ENCODE assay signal across 27 mouse cellular contexts in the genomic region with DNA sequence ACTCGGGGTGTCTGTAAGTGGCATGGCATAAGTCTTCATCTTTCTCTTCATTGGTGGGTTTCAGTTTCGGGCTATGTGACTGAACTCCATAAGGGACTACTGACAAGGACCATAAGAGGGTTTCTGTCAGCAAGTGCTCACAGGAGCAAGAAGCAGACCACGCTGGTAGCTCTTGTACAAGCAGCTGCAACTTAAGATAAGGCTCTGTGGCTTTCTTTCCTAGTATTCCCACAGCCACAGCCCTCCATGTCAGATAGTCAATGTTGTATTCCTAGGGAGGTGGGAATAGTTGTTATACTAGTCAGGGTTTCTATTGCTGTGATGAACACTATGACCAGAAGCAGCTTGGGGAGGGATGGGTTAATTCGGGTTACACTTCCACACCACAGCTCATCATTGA. TPM values are rescaled to one million over a fixed set of nuclear protein-coding genes. Genes with fewer than 3 reads are reported as not detected.
DNase-seq lines count a peak whose midpoint lies in the region; ATAC-seq lines count a peak whose summit lies in the region.
"Had no signal": no experiment of that assay in that cellular context is flagged by ENCODE, and none has a peak within 500 bp of the region (broad histone marks: within the 10 kb centered on the region; RNA-seq: fewer than 3 reads in every experiment).

No protein-coding gene starts in this region.

- DNase-seq in liver, embryonic 13.5 days = peak; percentile 63
- no peak for DNase-seq in ovary, adult 18-20 months (ENCODE audit: low spot score)
- DNase-seq in frontal cortex, adult 2 months (ENCODE audit: extremely low spot score in 1 of 2, low spot score in 1 of 2) = no peak
- DNase-seq in embryo, embryonic 11 days = no peak
- DNase-seq: adrenal gland, postnatal 14 days; cerebellum, adult 18-20 months; cerebellum, postnatal 25 days; gastrocnemius, adult 2 months; kidney, adult 2 months; kidney, postnatal 10 days; lung, embryonic 14.5 days; lung, postnatal 36 days; right cerebral cortex, adult 18-20 months; thymus, postnatal 36 days had no signal

- H3K4me1 ChIP-seq in megakaryocyte, embryonic 14.5 days = peaks cover 88% of the 10 kb centered on the region
- H3K4me1 ChIP-seq in liver, embryonic 13.5 days (replicated peaks) = peaks cover 65% of the 10 kb centered on the region
- H3K4me1 ChIP-seq: midbrain, embryonic 12.5 days; neural tube, embryonic 12.5 days had no signal

- peak overlapping the region; percentile 52 for H3K4me2 ChIP-seq in liver, embryonic 13.5 days
- H3K4me2 ChIP-seq: lung, embryonic 14.5 days; midbrain, embryonic 12.5 days; neural tube, embryonic 12.5 days had no signal

- peak overlapping the region; percentile 88 for H3K27ac ChIP-seq in liver, embryonic 13.5 days
- H3K27ac ChIP-seq: embryonic facial prominence, embryonic 10.5 days; gastrocnemius, adult 2 months; hindbrain, embryonic 10.5 days; hindbrain, postnatal 0 days; midbrain, embryonic 12.5 days; neural tube, embryonic 12.5 days had no signal

- no peak for ATAC-seq in megakaryocyte, adult 5-6 weeks (ENCODE audit: poor library complexity, severe bottlenecking)
- ATAC-seq in erythroblast, adult 5-6 weeks (replicated peaks; ENCODE audit: low FRiP score, poor library complexity, severe bottlenecking) = 0 out of 2 replicates have a peak, but pooled peaks have one; percentile 40
- ATAC-seq in liver, embryonic 13.5 days (ENCODE audit: low read depth) = peak; percentile 91
- ATAC-seq: activated CD4-positive, CD25-positive, alpha-beta regulatory T cell, adult 4 months; forebrain, embryonic 16.5 days; hindbrain, postnatal 0 days had no signal

- H3K36me3 ChIP-seq in megakaryocyte, embryonic 14.5 days (replicated peaks; ENCODE audit: low read length) = peaks cover 95% of the 10 kb centered on the region
- H3K36me3 ChIP-seq in liver, embryonic 13.5 days = peaks cover 48% of the 10 kb centered on the region

- peak overlapping the region; percentile 62 for H3K9ac ChIP-seq in liver, embryonic 13.5 days
- H3K9ac ChIP-seq: lung, embryonic 14.5 days; midbrain, embryonic 12.5 days; neural tube, embryonic 12.5 days had no signal

- peak overlapping the region; percentile 88 for H3K4me3 ChIP-seq in megakaryocyte, embryonic 14.5 days (replicated peaks)
- peak overlapping the region; percentile 28; the same call in 1 of the 2 replicates for H3K4me3 ChIP-seq in liver, embryonic 13.5 days (replicated peaks)
- H3K4me3 ChIP-seq: embryonic facial prominence, embryonic 10.5 days; gastrocnemius, adult 2 months; hindbrain, embryonic 10.5 days; midbrain, embryonic 12.5 days; neural tube, embryonic 12.5 days had no signal

- no peaks in the 10 kb centered on the region for H3K27me3 ChIP-seq in megakaryocyte, embryonic 14.5 days (replicated peaks)
- no peaks in the 10 kb centered on the region for H3K27me3 ChIP-seq in liver, embryonic 13.5 days
- H3K27me3 ChIP-seq: midbrain, embryonic 12.5 days; neural tube, embryonic 12.5 days had no signal

- WGBS in liver, embryonic 13.5 days (ENCODE audit: insufficient replicate concordance) = 22% methylated on average over 4 of the region's 4 CpGs

- H3K9me3 ChIP-seq in megakaryocyte, embryonic 14.5 days = peaks cover 6% of the 10 kb centered on the region
- peaks cover 6% of the 10 kb centered on the region; the same call in 1 of the 2 replicates for H3K9me3 ChIP-seq in liver, embryonic 13.5 days (replicated peaks)
- H3K9me3 ChIP-seq: embryonic facial prominence, embryonic 10.5 days; midbrain, embryonic 12.5 days had no signal

RNA-seq across cellular contexts. Expression of gene Gm6583, which starts 3.7 kb away (rescaled TPM):
- polyA plus RNA-seq in megakaryocyte, embryonic 14.5 days (2012; ENCODE audit: insufficient read depth, low replicate concordance) = 1.0 and 1.4 TPM in 2 replicates
- total RNA-seq in megakaryocyte, adult 5-6 weeks (2015) = 0.23 TPM in 1 of 2 replicates, not detected in the other
- total RNA-seq in megakaryocyte, adult 5-6 weeks (2017) = 0.73 and 1.2 TPM in 2 replicates
- not detected in 2 replicates for total RNA-seq in erythroblast, adult 5-6 weeks (2015; ENCODE audit: low replicate concordance)
- total RNA-seq in erythroblast, adult 5-6 weeks (2017; ENCODE audit: low replicate concordance) = not detected in 2 replicates
- 0.08 and 0.38 TPM in 2 replicates for polyA plus RNA-seq in liver, embryonic 13.5 days (2015; fragmentation: Nextera tagmentation; extraction: Ambion mirVana)
- 0.04 TPM in 1 of 2 replicates, not detected in the other for polyA plus RNA-seq in frontal cortex, adult 2 months (2012; rRNA removed)
- total RNA-seq: adrenal gland, postnatal 14 days; gastrocnemius, adult 2 months; granulocyte monocyte progenitor cell, adult 5-6 weeks; hindbrain, postnatal 0 days; layer of hippocampus, adult 18-20 months had no signal
- polyA plus RNA-seq: activated CD4-positive, CD25-positive, alpha-beta regulatory T cell, adult 4 months; brain, embryonic 14.5 days; kidney, adult 2 months had no signal

RNA-seq across cellular contexts. Expression of gene Hps4, which starts 16.6 kb away (rescaled TPM):
- 214 and 827 TPM in 2 replicates for polyA plus RNA-seq in megakaryocyte, embryonic 14.5 days (2012; ENCODE audit: insufficient read depth, low replicate concordance)
- total RNA-seq in megakaryocyte, adult 5-6 weeks (2015) = 14.7 and 18.8 TPM in 2 replicates
- total RNA-seq in megakaryocyte, adult 5-6 weeks (2017) = 13.4 and 14.9 TPM in 2 replicates
- total RNA-seq in erythroblast, adult 5-6 weeks (2015; ENCODE audit: low replicate concordance) = 3.5 TPM in 1 of 2 replicates, not detected in the other
- 1.5 and 5.0 TPM in 2 replicates for total RNA-seq in erythroblast, adult 5-6 weeks (2017; ENCODE audit: low replicate concordance)
- polyA plus RNA-seq in liver, embryonic 13.5 days (2015; fragmentation: Nextera tagmentation; extraction: Ambion mirVana) = 12.1 and 13.4 TPM in 2 replicates
- polyA plus RNA-seq in frontal cortex, adult 2 months (2012; rRNA removed) = 41.4 and 42.5 TPM in 2 replicates

RNA-seq across cellular contexts. Expression of gene Srrd, which starts 16.7 kb away (rescaled TPM):
- 23.5 and 26.3 TPM in 2 replicates for polyA plus RNA-seq in megakaryocyte, embryonic 14.5 days (2012; ENCODE audit: insufficient read depth, low replicate concordance)
- 31.2 and 35.1 TPM in 2 replicates for total RNA-seq in megakaryocyte, adult 5-6 weeks (2015)
- total RNA-seq in megakaryocyte, adult 5-6 weeks (2017) = 20.7 and 21.7 TPM in 2 replicates
- 7.5 and 8.2 TPM in 2 replicates for total RNA-seq in erythroblast, adult 5-6 weeks (2015; ENCODE audit: low replicate concordance)
- total RNA-seq in erythroblast, adult 5-6 weeks (2017; ENCODE audit: low replicate concordance) = 0.17 and 3.3 TPM in 2 replicates
- 15.8 and 20.2 TPM in 2 replicates for polyA plus RNA-seq in liver, embryonic 13.5 days (2015; fragmentation: Nextera tagmentation; extraction: Ambion mirVana)
- 55.5 and 58.8 TPM in 2 replicates for polyA plus RNA-seq in frontal cortex, adult 2 months (2012; rRNA removed)

RNA-seq across cellular contexts. Expression of gene Tfip11, which starts 33.4 kb away (rescaled TPM):
- 30.3 and 35.0 TPM in 2 replicates for polyA plus RNA-seq in megakaryocyte, embryonic 14.5 days (2012; ENCODE audit: insufficient read depth, low replicate concordance)
- 11.3 and 11.7 TPM in 2 replicates for total RNA-seq in megakaryocyte, adult 5-6 weeks (2015)
- total RNA-seq in megakaryocyte, adult 5-6 weeks (2017) = 11.6 and 14.5 TPM in 2 replicates
- total RNA-seq in erythroblast, adult 5-6 weeks (2015; ENCODE audit: low replicate concordance) = 3.5 and 4.6 TPM in 2 replicates
- 3.9 and 11.2 TPM in 2 replicates for total RNA-seq in erythroblast, adult 5-6 weeks (2017; ENCODE audit: low replicate concordance)
- 14.1 and 15.7 TPM in 2 replicates for polyA plus RNA-seq in liver, embryonic 13.5 days (2015; fragmentation: Nextera tagmentation; extraction: Ambion mirVana)
- polyA plus RNA-seq in frontal cortex, adult 2 months (2012; rRNA removed) = 36.6 and 40.0 TPM in 2 replicates

RNA-seq across cellular contexts. Expression of gene Asphd2, which starts 35.1 kb away (rescaled TPM):
- not detected in 2 replicates for polyA plus RNA-seq in megakaryocyte, embryonic 14.5 days (2012; ENCODE audit: insufficient read depth, low replicate concordance)
- total RNA-seq in megakaryocyte, adult 5-6 weeks (2015) = not detected in 2 replicates
- total RNA-seq in megakaryocyte, adult 5-6 weeks (2017) = not detected in 2 replicates
- total RNA-seq in erythroblast, adult 5-6 weeks (2015; ENCODE audit: low replicate concordance) = not detected in 2 replicates
- not detected in 2 replicates for total RNA-seq in erythroblast, adult 5-6 weeks (2017; ENCODE audit: low replicate concordance)
- 0.30 and 0.46 TPM in 2 replicates for polyA plus RNA-seq in liver, embryonic 13.5 days (2015; fragmentation: Nextera tagmentation; extraction: Ambion mirVana)
- polyA plus RNA-seq in frontal cortex, adult 2 months (2012; rRNA removed) = 146 and 153 TPM in 2 replicates
- total RNA-seq: granulocyte monocyte progenitor cell, adult 5-6 weeks had no signal
- polyA plus RNA-seq: activated CD4-positive, CD25-positive, alpha-beta regulatory T cell, adult 4 months had no signal
